Mouse (Mus musculus): Measurements from ENCODE around the gene Fut2. TPM values are rescaled to one million over a fixed set of nuclear protein-coding genes. Genes with fewer than 3 reads are reported as not detected.

Fut2 gene
- not detected in 2 replicates for polyA plus RNA-seq (2012; ENCODE audit: insufficient read depth, insufficient read length, low replicate concordance, missing spikeins)

GRCm38 (mm10) chr7:45666161-45666560, at the start of gene Fut2:
TSS of gene Fut2 (minus strand) at chr7:45666394.
- TF ChIP-seq POLR2A (IDR thresholded peaks at IDR 0.05; ENCODE audit: insufficient read depth, low read depth, low read length) (no peak), CTCF (IDR thresholded peaks at IDR 0.05; ENCODE audit: insufficient read depth, low read depth, low read length) (no peak)
- Histone ChIP-seq H3K4me3 (ENCODE audit: insufficient read depth, low read depth, low read length) (no peak within 1 kb of the TSS), H3K4me1 (ENCODE audit: control insufficient read depth, insufficient read depth, low read length) (no peaks in the 10 kb centered on the region), H3K27ac (ENCODE audit: insufficient read depth, low read depth, low read length) (no peak within 1 kb of the TSS)
- WGBS = 86% methylated on average over 7 of the region's 7 CpGs

GRCm38 (mm10) chr7:45715090-45715708, 49.0 kb upstream of the Fut2 start, which contains the start of gene Rpl18:
TSS of gene Rpl18 (plus strand) at chr7:45715457.
- Histone ChIP-seq H3K4me3 (ENCODE audit: insufficient read depth, low read depth, low read length) (peak within 1 kb of the TSS; percentile 72), H3K4me1 (ENCODE audit: control insufficient read depth, insufficient read depth, low read length) (peaks cover 65% of the 10 kb centered on the region), H3K27ac (ENCODE audit: insufficient read depth, low read depth, low read length) (peak within 1 kb of the TSS; percentile 65)
- 8% methylated on average over 34 of the region's 34 CpGs for WGBS
- TF ChIP-seq CTCF (IDR thresholded peaks at IDR 0.05; ENCODE audit: insufficient read depth, low read depth, low read length) (no peak), POLR2A (IDR thresholded peaks at IDR 0.05; ENCODE audit: insufficient read depth, low read depth, low read length) (peak; percentile 51; the same call in 1 of the 2 replicates)

- TF ChIP-seq POLR2A (IDR thresholded peaks at IDR 0.05; ENCODE audit: insufficient read depth, low read depth, low read length) (no peak), CTCF (IDR thresholded peaks at IDR 0.05; ENCODE audit: insufficient read depth, low read depth, low read length) (no peak)
- WGBS = 7% methylated on average over 14 of the region's 14 CpGs
Observed at GRCm38 (mm10) chr7:45714630-45715089, 48.5 kb upstream of the Fut2 start.

GRCm38 (mm10) chr7:45713881-45714520, 47.8 kb upstream of the Fut2 start:
- TF ChIP-seq CTCF (IDR thresholded peaks at IDR 0.05; ENCODE audit: insufficient read depth, low read depth, low read length) = no peak

More at GRCm38 (mm10) chr7:45714630-45715089, 48.5 kb upstream of the Fut2 start:
- peaks cover 66% of the 10 kb centered on the region for H3K4me1 ChIP-seq (ENCODE audit: control insufficient read depth, insufficient read depth, low read length)
- H3K27ac ChIP-seq (ENCODE audit: insufficient read depth, low read depth, low read length) = peak overlapping the region; percentile 65
- peak overlapping the region; percentile 72 for H3K4me3 ChIP-seq (ENCODE audit: insufficient read depth, low read depth, low read length)

GRCm38 (mm10) chr7:45713396-45713795, 47.2 kb upstream of the Fut2 start:
- H3K27ac ChIP-seq (ENCODE audit: insufficient read depth, low read depth, low read length) = no peak overlapping the region
- 93% methylated on average over 16 of the region's 16 CpGs for WGBS
- TF ChIP-seq CTCF (IDR thresholded peaks at IDR 0.05; ENCODE audit: insufficient read depth, low read depth, low read length) (no peak), POLR2A (IDR thresholded peaks at IDR 0.05; ENCODE audit: insufficient read depth, low read depth, low read length) (no peak)
- H3K4me1 ChIP-seq (ENCODE audit: control insufficient read depth, insufficient read depth, low read length) = peaks cover 67% of the 10 kb centered on the region
- H3K4me3 ChIP-seq (ENCODE audit: insufficient read depth, low read depth, low read length) = no peak overlapping the region

More at GRCm38 (mm10) chr7:45713881-45714520, 47.8 kb upstream of the Fut2 start:
- WGBS = 50% methylated on average over 6 of the region's 6 CpGs
- Histone ChIP-seq H3K4me3 (ENCODE audit: insufficient read depth, low read depth, low read length) (peak overlapping the region; percentile 72), H3K4me1 (ENCODE audit: control insufficient read depth, insufficient read depth, low read length) (peaks cover 63% of the 10 kb centered on the region), H3K27ac (ENCODE audit: insufficient read depth, low read depth, low read length) (no peak overlapping the region)

DNA sequence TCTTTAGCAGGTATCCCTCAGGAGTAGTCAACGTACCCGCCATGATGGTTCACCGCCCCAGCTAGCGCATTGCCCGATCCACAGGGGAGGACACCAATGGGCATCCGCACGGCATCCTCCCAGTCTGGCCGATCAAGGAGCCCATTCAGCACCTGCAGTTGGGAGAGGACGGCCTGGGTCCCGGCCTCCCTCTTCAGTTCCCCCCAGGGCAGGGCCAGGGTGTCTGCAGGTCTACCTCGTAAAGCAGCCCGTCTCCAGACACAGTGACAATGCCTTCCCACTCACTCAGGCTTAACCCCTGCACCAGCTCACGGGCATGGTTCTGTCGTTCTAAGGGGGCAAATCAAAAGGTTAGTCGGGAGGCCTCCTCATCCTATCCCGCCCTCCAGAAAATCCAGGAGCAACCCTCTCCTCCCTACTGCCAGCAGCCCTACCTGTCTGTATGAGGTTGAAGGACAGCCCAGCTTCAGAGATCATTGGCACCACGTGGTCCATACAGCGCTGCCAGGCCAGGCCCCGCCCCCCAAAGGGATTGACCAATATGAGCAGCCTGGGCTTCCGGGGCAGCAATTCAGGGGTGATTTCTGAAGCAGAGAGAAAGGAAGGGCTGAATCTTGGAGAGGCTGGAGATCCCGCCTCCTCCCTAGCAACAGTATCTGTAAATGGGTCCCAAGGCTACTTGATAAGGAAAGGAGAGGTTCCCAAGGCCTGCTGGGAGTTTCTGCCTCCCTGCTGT, 46.0 kb upstream of the Fut2 start:
- Histone ChIP-seq H3K27ac (ENCODE audit: insufficient read depth, low read depth, low read length) (no peak overlapping the region), H3K4me1 (ENCODE audit: control insufficient read depth, insufficient read depth, low read length) (peaks cover 77% of the 10 kb centered on the region), H3K4me3 (ENCODE audit: insufficient read depth, low read depth, low read length) (no peak overlapping the region)
- 0 out of 2 replicates have a peak, but pooled peaks have one; percentile 13 for TF ChIP-seq POLR2A (IDR thresholded peaks at IDR 0.05; ENCODE audit: insufficient read depth, low read depth, low read length)
- TF ChIP-seq CTCF (IDR thresholded peaks at IDR 0.05; ENCODE audit: insufficient read depth, low read depth, low read length) = no peak
- 85% methylated on average over 21 of the region's 21 CpGs for WGBS

DNA sequence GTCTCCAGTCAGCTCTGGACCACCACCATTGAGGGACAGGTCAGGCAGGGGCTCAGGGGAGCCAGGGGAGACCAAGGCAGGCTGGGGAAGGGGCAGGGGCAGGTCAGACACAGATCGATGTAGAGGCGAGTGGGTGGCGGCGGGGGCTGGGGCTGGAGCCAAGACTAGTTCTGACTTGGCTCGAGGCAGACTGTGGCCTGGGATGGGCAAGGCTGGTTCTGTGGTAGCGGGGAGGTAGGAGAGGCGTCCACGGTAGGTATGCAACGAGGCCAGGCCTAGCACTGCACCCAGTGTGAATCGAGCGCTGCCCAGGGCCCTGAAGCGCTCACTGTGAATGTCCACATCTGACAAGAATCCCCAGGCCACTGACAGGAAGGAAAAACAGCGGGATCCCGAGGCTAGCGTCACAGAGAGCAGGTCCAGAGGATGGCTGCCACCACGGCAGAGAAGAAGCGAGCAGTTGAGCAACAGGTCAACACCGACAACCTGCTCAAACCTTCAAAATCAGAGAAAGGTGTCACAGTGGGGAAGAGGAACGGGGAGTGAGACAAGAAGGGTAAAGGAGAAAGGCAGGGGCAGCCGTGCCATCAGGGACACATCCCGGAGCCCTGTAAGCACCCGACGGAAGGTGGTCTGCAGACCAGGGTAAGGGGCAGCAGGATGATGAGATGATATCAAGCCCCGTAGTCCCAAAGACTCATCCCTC, 45.3 kb upstream of the Fut2 start:
- no peak overlapping the region for H3K27ac ChIP-seq (ENCODE audit: insufficient read depth, low read depth, low read length)
- WGBS = 78% methylated on average over 24 of the region's 24 CpGs

GRCm38 (mm10) chr7:45710477-45711191, 44.4 kb upstream of the Fut2 start:
- Histone ChIP-seq H3K4me3 (ENCODE audit: insufficient read depth, low read depth, low read length) (no peak overlapping the region), H3K27ac (ENCODE audit: insufficient read depth, low read depth, low read length) (no peak overlapping the region), H3K4me1 (ENCODE audit: control insufficient read depth, insufficient read depth, low read length) (peaks cover 68% of the 10 kb centered on the region)
- no peak for TF ChIP-seq CTCF (IDR thresholded peaks at IDR 0.05; ENCODE audit: insufficient read depth, low read depth, low read length)
- peak; percentile 26; the same call in 1 of the 2 replicates for TF ChIP-seq POLR2A (IDR thresholded peaks at IDR 0.05; ENCODE audit: insufficient read depth, low read depth, low read length)
- 90% methylated on average over 20 of the region's 20 CpGs for WGBS

More for the DNA sequence above, 45.3 kb upstream of the Fut2 start:
- TF ChIP-seq POLR2A (IDR thresholded peaks at IDR 0.05; ENCODE audit: insufficient read depth, low read depth, low read length) (0 out of 2 replicates have a peak, but pooled peaks have one; percentile 25), CTCF (IDR thresholded peaks at IDR 0.05; ENCODE audit: insufficient read depth, low read depth, low read length) (no peak)
- Histone ChIP-seq H3K4me1 (ENCODE audit: control insufficient read depth, insufficient read depth, low read length) (peaks cover 76% of the 10 kb centered on the region), H3K4me3 (ENCODE audit: insufficient read depth, low read depth, low read length) (no peak overlapping the region)

All from olfactory bulb, adult 2 months (tissue).